Mouse (Mus musculus): ENCODE measurements around the gene Oprd1.

Oprd1 gene

DNA sequence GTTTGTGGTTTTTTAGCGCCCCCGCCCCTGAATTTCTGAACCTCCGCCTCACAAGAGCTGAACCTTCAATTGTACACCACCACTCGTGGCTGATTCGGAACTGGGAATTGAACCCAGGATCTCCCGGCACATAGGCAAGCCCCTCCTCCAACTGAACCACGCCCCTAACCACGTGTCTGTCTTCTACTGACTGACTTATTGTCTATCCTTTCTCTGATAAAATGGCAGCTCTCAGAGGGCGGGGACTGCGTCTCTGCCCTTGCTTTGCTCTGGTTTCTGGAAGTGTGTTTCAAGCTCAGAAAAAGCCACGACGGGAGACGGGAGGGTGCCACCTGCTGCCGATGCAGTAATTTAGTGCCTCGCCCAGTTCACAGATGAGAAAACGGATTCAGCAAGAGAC lies 10.4 kb downstream of the Oprd1 start:
- no peak for DNase-seq (ENCODE audit: low spot score in 2 of 2)

DNA sequence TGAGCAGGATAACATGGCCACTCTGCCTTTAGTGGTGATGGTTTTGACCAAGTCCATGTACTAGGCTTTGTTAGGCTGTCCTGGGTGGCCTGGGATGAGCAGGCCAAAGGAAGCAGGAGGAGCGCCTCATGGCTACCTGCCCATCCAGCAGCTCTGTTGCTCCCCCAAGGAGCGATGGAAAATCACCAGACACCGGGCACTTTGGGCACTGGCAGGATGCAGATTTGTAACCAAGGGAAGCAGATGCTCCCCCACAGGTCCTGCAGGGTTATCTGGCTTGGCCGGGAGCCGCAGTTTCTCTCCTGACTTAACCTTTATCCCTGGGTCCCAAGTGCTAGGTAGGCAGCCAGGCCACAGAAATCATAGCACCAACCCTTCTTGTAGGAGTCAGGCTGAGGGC lies 10.9 kb downstream of the Oprd1 start:
- no peak for DNase-seq (ENCODE audit: low spot score in 2 of 2)

DNA sequence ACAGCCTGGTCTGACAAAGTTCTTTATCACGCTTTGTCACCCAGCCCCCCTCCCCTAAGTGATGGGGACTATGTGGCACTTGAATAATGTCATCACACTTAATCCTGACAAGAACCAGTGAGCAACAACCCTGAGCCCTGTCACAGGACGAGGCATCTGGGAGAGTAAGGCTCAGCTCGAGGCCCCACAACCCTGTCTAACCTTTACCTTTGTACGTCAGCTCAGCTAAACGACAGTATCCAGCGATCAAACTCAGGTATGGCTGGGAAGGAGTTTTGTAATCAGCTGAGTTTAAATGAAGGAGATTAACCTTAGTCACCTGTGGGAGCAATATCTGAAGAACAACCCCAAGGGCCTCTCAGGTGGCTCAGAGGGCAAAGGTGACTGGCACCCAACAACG lies 12.0 kb downstream of the Oprd1 start:
- no peak for DNase-seq (ENCODE audit: low spot score in 2 of 2)

DNA sequence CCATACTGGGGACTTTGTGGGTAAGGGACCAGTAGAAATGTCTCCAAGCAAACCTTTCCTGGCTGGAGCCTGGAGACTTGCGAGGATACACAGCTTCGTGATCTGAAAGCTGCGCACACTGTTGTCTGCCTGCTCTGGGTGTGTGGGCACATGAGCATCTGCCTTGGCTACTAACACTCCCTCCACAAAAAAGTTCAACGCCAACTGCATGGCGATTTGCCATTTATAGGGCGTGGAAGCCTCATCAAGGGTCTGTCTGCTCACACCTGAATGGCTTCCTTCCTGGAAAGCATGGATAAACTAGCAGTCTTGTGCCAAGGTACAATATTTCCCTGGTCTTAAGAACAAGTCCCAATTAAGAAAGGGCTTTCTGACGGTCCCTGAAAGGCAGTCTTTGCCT lies 12.5 kb downstream of the Oprd1 start:
- DNase-seq (ENCODE audit: low spot score in 2 of 2) = no peak

DNA sequence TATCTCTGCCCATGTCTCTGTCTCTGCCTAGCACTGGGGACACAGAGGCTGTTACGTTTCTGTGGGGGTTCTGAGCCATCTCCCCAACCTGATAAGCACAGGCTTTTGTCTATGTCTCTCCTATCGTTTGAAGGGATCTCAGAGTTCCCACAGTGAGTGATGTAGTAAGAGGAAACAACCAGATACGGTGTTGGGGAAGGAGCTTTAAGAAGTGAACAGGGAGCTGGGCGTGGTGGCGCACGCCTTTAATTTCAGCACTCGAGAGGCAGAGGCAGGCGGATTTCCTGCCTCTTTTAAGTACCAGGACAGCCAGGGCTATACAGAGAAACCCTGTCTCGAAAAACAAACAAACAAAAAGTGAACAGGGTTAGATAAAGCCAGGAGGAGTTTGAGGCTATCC lies 13.2 kb downstream of the Oprd1 start:
- DNase-seq (ENCODE audit: low spot score in 2 of 2) = no peak

DNA sequence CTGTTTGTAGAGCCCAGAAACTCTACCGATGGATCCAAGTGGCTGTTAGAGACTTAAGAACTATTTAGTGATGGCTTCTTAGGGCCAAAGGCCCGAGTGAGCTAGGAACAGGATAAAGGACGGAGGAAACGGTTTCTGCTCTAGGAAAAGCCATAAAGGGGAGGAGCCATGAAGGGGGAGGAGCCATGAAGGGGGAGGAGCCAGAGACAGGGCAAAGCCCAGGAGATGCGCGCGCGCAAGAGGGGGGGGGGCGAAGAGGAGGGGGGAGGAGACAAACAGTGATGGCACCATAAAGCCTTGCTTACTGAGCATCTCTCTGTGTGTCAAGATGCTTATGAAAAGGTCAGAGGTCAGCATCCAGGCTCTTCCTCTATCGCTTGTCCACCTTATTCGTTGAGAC lies 13.6 kb downstream of the Oprd1 start:
- no peak for DNase-seq (ENCODE audit: low spot score in 2 of 2)

DNA sequence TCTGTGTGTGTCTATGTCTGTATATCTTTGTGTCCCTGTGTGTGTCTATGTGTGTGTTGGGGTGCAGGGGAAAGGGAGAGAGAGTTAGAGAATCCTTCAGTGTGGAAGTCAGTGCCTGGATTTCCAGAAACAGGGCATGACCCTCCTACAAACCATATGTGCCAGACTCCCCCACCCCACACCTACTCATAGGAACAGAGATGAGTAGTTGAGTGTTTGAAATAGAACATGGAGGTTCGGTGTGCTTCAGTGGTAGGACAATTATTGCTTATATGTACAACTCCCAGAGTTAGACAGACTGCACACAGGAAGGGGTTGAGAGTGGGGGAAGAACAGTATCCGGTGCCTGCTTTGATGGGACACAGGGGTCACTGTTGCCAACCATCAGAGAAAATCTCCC lies 14.2 kb downstream of the Oprd1 start:
- DNase-seq (ENCODE audit: low spot score in 2 of 2) = no peak

DNA sequence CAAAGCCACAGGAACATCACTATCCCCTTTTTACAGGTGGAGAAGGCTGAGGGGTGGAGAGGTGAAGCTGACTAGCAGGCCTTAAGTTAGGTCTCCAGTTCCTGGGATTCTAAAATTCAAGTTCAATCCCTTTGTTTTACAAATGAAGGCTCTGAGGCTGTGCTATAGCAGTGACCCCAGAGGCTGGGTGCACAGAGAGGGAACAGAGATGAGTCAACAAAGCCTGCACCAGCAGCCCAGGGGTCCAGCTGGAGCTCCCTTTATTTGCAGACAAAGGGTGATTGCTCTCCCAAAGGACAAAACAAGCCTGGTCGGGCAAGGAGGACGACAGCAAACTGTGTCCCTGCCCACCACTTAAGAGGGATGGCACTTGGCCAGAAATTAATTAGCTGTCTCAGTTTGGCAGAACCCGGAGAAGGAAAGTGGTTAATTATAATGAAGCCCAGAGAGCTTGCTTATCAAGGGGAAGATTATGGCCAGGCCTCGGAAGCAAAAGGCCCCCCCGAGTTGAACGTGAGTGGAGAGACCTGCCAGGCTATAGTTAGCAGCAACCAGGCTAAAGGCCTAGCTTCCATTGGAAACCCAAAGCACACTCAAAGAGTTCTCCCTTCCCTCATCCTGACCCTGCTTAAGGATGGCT lies 15.2 kb downstream of the Oprd1 start:
- DNase-seq (ENCODE audit: low spot score in 2 of 2) = no peak

DNA sequence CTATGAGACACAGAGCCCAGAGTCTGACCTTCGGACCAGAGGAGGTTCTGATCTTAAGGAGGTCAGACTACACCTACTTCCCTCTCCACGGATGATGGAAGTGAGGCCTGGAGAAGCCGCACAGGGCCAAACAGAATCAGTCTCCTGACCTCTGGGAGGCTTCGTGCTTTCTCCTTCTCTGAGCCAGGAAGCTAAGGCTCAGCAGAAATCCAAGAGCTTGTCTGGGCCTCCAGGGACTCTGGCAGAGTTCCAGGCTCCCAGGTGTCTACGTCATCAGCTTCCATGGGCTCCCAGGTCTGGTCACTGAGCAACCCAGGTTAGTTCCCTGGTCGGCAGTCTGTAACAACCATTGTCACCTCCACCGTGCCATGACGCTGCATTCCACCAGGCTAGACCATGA lies 17.2 kb downstream of the Oprd1 start:
- no peak for DNase-seq (ENCODE audit: low spot score in 2 of 2)

DNA sequence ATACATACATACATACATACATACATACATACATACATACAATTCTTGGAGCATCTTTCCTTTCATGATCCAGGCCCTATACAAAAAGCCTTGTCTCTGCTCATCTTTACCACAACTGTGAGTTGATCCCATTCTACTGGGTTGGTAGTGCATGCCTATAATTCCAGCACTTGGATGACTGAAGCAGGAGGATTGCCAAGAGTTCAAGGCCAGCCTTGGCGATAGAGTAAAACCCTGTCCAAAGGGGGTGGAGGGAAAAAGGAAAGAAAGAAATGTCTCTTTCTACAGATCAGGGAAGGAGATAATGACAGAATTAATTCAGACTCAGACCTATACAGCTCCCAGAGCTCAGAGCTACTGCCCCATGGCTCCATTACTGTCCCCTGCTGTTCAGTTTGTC lies 21.1 kb downstream of the Oprd1 start:
- no peak for DNase-seq (ENCODE audit: low spot score in 2 of 2)

DNA sequence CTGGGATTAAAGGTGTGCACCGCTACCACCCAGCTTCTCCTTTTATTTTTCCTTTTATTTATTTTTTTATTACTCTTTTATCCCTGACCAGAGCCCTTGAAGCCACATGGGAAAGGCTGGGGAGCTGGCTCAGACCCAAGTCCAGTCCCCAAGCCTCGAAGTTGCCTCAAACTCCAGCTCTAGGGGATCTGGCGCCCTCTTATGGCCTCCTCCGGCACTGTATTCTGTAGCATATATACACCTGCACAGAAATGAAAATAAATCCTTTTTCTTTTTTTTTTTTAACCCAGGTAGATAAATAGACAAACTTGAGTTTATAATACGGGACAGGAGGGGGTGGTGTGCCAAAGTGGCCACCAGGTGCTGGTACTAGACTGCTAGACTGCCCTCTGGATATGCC lies 22.6 kb downstream of the Oprd1 start:
- DNase-seq (ENCODE audit: low spot score in 2 of 2) = no peak

DNA sequence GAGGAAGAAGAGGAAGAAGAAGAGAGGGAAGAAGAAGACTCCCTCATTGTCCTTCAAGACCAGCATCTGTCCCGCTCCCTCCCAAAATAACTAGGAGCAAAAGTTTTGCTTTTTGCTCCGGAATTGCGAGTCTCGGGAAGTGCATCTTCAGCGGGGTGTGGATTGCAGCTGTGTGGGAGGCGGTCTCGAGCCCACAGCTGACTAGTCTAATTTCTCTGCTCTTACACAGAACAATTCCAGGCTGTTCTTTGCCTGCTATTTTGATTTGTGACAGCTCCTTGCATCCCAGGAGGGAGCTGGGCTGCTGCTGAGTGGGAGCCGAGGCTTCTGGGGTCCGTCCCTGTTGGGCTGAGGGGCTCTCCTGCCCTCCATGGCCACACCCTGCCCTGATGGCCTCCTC lies 24.7 kb downstream of the Oprd1 start:
- no peak for DNase-seq (ENCODE audit: low spot score in 2 of 2)

DNA sequence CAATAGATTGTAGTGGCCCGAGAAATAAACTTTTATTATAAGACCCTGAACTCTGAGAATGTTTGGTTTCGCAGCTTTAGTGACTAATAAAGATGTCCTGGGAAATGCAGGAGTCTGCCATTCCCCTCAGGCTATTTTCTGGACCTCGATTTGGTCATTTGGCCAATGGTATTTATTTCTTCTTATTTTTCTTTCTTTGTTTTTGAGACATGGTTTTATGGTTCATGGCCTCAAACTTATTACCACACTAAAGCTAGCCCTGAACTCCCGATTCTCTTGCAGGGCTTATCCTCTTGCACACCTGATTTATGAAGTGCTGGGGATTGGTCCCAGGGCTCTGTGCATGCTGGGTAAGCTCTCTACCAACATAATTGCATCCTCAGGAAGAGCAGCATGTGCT lies 28.0 kb downstream of the Oprd1 start:
- no peak for DNase-seq (ENCODE audit: low spot score in 2 of 2)

DNA sequence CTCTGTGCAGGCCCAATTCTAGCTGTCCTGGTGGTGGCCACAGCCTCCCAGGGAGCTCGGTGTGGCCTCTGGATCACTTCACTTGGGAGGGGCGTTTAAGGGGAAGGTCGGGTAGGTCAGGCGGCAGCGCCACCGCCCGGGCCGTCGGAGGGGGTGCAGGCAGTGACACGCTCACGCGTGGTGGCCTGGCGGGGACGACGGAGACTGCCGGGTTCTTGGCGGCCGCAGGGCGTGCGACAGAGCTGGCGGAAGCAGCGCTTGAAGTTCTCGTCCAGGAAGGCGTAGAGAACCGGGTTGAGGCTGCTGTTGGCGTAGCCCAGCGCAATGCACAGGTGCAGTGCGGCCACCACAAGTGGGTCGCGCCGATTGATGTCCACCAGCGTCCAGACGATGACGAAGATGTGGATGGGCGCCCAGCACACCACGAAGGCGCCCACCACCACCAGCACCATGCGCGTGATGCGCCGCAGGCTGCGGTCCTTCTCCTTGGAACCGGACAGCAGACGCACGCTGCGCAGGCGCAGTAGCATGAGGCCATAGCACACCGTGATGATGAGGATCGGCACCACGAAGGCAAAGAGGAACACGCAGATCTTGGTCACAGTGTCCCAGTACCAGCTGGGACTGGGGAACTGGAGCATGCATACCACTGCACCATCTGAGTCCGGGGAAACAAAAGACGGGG lies 30.7 kb downstream of the Oprd1 start:
- DNase-seq (ENCODE audit: low spot score in 2 of 2) = peak in 1 of 2 experiments; percentile 16

DNA sequence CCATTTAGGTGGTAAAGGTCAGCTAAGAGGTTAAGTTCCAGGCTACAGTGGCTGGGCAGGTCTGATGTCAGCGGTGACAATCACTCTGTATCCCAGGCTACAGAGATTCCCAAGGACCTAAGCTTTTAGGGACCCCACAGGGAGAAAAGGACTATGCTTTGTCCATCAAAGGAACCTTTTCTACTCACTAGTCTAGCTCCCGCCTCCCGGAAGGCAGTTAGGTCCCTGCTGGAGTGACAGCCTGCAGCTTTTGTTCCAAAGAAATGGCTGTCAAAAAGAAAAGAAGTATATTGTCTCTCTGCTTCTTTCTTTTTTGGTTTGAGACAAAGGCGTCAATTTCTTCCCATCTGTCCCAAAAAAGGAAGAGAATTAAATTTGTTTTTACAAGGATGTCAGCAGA lies 33.1 kb downstream of the Oprd1 start:
- no peak for DNase-seq (ENCODE audit: low spot score in 2 of 2)

DNA sequence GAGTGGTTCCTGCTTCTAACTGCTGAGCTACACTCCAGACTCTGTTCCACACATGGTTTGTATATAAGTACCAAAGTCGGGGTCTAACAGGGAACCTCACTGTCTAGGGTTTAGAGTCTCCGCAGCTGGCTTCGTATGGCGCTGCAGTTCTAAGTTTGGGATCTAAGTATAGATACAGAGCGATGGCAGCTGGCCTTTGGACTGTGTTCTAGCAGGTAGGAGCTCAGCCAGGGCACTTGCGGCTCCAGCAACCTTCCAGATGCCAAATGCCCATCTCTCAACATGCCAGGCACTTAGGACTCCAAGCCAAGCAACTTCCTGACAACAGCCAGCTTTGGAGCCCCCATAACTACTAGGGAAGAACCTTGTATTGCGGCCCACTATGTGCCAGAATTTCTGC lies 36.1 kb downstream of the Oprd1 start:
- no peak for DNase-seq (ENCODE audit: low spot score in 2 of 2)

DNA sequence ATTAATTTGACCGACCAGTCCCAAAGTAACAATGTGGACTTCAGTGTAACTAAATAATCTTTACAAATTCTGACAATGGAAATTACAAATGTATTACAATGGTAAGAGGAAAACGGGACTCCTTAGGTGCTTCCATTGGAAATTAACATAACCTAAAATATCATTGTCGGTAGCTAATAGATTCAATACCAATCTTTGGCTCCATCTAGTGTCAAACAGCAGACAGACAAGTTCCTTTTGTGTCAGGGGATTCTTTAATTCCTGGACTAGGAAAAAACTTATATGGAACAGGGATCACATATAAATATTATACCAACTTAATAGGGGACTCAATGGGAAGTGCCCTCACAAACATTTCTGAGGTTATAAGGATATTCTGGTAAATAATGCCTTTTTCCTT lies 43.1 kb downstream of the Oprd1 start:
- no peak for DNase-seq (ENCODE audit: low spot score in 2 of 2)

DNA sequence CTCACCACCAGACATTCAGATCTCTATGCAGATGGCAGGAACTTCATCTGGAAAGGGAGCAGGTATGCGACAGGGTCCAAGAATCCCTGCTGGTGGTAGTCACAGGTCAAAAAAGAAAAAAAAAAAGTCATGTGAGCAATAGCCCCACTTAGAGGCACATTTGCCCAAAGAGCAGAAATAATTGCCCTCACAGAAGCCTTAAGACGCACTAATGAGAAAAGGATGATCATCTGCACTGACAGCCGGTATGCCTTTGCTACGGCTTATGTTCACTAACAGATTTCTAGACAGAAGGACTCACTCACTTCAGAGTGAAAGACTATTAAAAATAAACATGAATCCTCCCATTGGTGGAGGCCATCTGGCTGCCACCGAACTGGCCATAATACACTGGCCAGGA lies 44.7 kb downstream of the Oprd1 start:
- no peak for DNase-seq (ENCODE audit: low spot score in 2 of 2)

DNA sequence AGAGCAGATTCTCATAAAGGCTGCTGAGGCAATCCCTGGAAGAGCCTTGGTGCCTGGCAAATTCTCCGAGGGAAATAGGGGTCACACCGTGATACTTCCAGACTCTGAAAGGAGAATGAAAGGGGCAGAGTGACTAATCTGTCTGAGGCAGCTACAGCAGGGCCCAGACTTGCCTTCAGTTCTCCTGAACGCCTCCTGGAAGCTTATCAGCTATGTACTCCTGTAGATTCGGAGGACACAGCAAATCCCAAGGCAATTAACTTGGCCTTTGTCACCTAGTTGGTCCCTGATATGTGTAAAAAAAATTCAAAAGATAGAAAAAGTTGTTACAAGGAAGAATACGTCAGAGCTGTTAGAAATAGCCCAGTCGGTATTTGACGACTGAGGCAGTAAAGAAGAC lies 49.2 kb downstream of the Oprd1 start:
- DNase-seq (ENCODE audit: low spot score in 2 of 2) = no peak

DNA sequence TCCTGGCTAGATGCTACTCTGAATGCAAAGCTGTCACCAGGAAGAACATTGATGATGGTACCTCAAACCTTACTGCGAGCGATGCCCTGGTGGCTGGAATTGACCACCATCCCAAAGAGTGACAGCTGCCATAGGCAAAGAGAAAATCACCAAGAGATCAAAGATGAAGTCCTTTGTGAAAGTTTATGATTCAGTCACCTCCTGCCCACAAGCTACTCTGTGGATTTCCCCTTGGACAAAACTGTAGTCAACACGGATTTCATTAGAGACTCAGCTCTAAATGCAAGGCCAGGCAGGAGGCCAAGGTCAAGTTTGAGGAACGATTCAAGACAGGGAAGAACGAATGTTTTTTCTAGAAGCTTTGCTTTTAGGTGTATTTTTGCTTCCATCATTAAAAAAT lies 50.4 kb downstream of the Oprd1 start:
- no peak for DNase-seq (ENCODE audit: low spot score in 2 of 2)

DNA sequence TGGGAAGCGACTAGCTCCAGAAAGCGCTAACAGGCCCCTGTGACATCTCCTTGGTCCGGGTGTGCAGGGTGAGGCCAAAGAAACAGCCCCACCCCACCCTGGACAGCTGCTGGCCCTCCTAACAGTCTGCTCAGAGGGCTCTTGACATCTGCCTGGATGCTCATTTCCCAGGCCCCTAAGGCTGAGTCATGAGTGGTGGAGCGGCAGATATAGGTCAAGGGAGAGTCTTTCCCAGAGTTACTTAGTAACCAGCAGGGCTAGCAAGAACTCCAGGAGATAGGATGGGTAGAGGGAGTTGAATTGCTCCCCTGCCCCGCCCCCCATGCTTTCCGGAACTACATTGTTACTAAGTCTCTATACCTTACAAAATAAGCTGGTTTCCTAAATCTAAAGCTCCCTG lies 51.1 kb downstream of the Oprd1 start:
- no peak for DNase-seq (ENCODE audit: low spot score in 2 of 2)

DNA sequence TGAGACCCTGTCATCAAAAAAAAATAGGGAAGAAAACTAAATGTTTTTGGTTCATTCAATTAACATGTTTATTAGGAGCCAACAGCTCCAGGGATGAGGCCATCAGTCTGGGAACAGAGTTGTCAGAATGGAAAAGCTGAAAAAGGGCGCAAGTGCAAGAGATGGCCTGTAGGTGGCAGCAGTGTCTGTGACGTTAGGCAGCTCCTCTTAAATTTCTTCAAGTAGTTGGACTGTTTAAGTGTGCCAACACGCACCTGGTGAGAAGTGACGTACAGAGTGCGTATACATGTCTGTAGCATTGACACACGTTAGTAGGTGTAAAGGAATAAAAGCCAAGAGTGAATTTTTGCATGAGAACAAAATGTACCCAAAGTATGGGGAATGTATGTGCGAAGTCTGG lies 55.4 kb downstream of the Oprd1 start:
- peak; percentile 34 to 48 for DNase-seq (ENCODE audit: low spot score in 2 of 2)

DNA sequence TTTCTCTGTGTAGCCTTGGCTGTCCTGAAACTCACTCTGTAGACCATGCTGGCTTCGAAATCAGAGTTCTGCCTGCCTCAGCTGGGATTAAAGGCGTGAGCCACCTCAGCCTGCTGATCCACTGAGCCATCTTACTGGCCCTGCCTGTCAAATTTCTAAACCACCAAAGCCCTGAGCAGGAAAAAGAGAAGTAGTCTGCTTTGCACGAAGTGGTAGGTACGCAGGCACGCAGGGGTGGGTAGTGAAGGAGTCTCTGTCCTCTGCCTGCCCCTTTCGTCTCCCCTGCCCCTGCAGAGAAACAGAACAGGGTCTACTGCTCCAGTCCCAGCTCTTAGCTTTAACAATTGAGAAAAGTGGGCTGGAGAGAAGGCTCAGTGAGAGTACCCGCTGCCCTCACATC lies 59.2 kb downstream of the Oprd1 start:
- peak in 1 of 2 experiments; percentile 50 for DNase-seq (ENCODE audit: low spot score in 2 of 2)

DNA sequence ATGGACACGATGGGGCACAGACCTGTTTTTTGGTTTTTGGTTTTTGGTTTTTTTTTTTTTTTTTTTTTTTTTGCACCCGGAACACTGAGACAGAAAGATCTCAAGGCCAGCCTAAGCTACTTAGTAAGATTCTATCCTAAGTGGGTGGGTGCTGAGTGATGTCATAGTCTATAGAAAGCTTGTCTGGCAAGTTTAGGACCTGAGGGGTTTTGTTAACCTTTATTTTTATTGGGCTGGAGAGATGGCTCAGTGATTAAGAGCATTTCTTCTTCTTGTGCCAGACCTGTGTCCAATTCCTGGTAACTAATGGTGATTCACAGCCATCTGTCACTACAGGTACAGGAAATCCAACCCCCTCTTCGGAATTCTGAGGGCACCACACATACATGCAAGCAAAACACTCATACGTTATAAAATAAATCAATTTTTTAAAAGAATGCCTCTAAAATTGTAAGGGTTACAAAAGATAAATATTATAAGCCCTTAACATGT lies 63.7 kb downstream of the Oprd1 start:
- DNase-seq (ENCODE audit: low spot score in 2 of 2) = no peak

Data from natural killer cell, adult 2 months (primary cell).